Mouse (Mus musculus) embryonic fibroblast, embryonic 13.5 days (primary cell): ENCODE data around the gene Gys1.

Experiments
- CTCF ChIP-seq: IDR thresholded peaks from 2 replicates; pipeline ENCODE4 v1.5.1; 2011; ENCODE audit warnings: mild to moderate bottlenecking, control low read depth, low read length, moderate library complexity, borderline replicate concordance; ENCODE audit not compliant: insufficient read depth
- POLR2A ChIP-seq: IDR thresholded peaks from 2 replicates; pipeline ENCODE4 v1.6.1; 2011; ENCODE audit warnings: low read depth, mild to moderate bottlenecking, control low read depth, low read length, moderate library complexity

GRCm38 (mm10) chr7:45491264-45491663, 56.6 kb downstream of the Gys1 start:
- TF ChIP-seq CTCF (no peak), POLR2A (no peak)
